Mouse (Mus musculus): ENCODE data around the gene Slc7a11.

DNA sequence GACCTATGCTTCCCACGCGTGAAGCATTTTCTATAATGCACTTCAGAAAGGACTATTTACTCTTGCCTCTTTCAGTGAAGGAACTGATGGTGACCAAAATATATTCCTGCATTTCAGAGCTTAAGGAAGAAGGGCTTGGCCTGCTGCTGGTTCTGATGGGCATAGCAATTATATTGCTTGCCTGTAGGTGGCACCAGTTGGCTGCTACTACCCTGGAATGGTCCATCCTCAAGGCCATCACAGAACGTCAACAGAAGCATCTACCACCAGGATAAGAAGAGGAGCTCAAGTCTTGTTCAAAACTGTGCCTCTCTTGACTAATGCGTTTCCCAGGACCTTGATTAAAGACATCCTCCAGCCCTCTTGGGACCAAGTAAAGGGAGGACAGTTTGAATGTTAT, 139.3 kb downstream of the Slc7a11 start:
- TF ChIP-seq CTCF (IDR thresholded peaks at IDR 0.05; ENCODE audit: low read depth, low read length), result peak; percentile 52
- TF ChIP-seq POLR2A (IDR thresholded peaks at IDR 0.05; ENCODE audit: borderline replicate concordance, low read depth, low read length), result no peak

All from bone marrow macrophage, adult 2 months (primary cell).